Mouse (Mus musculus): ENCODE measurements around the gene Mrap2. TPM values are rescaled to one million over a fixed set of nuclear protein-coding genes. Genes with fewer than 3 reads are reported as not detected.
A peak's percentile ranks its signal among the peaks of the same experiment; 100 is the strongest.
"Not testable (repeated sequence)": the region's sequence is repeated elsewhere in the genome, so short reads cannot be mapped to it uniquely, and the experiment has no call there.

The Mrap2 gene
- polyA plus RNA-seq (2012; rRNA removed), result 3.9 and 4.6 TPM in 2 replicates

DNA sequence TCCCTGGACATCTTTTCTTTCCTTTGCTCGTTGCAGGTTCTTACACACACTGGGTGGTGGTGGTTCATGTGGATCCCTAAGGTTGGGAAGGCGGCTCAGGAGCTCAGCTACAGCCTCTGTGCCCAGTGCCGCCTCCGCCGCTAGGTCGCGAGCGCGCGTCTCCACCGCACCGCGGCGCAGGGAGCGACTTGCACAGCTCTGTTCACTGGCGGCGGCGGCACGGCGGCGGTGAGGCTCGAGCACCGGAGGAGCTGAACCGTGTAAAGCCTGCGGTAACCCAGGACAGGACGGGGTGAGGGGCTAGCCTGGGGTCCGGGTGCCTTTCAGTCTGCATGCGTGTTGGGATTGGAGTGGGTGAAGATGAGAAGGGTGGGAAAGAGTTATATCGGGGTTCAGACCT, at the start of gene Mrap2:
Gene Mrap2, plus strand, starts transcription at position 201 of the 400 bp plus-strand sequence.
- peaks cover 2% of the 10 kb centered on the region; the same call in 1 of the 2 replicates for H3K4me1 ChIP-seq (ENCODE audit: control insufficient read depth, insufficient read depth, low read length)
- H3K27ac ChIP-seq (ENCODE audit: insufficient read depth, low read length), result no peak within 1 kb of the TSS
- peak within 1 kb of the TSS; percentile 41 for H3K4me3 ChIP-seq (ENCODE audit: insufficient read depth, low read length)
- TF ChIP-seq CTCF (IDR thresholded peaks at IDR 0.05; ENCODE audit: extremely low read depth, insufficient read depth, low read length) (0 out of 2 replicates have a peak, but pooled peaks have one; percentile 0), POLR2A (IDR thresholded peaks at IDR 0.05; ENCODE audit: extremely low read depth, insufficient read depth, low read length) (no peak)

DNA sequence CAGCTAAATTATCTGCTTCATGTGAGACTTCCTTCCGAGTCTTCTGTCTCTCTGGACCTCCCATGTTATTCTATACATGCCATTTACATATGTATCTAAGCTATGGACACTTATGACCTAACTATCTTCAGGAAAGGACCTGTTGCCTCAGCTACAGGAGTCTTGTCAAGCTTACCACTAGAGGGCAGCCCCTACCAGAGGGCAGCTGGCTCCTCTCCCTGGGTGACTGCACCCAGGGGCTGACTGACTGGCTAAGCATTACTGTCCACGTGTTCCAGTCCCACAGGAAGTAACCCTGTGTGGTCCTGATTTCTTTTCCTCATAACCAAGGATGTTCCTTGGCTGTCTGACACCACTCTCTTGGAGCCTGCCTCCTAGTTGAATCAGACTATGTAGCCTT, 46.1 kb upstream of the Mrap2 start:
- peak; percentile 65 for TF ChIP-seq CTCF (IDR thresholded peaks at IDR 0.05; ENCODE audit: extremely low read depth, insufficient read depth, low read length)
- no peak for TF ChIP-seq POLR2A (IDR thresholded peaks at IDR 0.05; ENCODE audit: extremely low read depth, insufficient read depth, low read length)
- Histone ChIP-seq H3K4me3 (ENCODE audit: insufficient read depth, low read length) (no peak overlapping the region), H3K4me1 (ENCODE audit: control insufficient read depth, insufficient read depth, low read length) (no peaks in the 10 kb centered on the region), H3K27ac (ENCODE audit: insufficient read depth, low read length) (no peak overlapping the region)

DNA sequence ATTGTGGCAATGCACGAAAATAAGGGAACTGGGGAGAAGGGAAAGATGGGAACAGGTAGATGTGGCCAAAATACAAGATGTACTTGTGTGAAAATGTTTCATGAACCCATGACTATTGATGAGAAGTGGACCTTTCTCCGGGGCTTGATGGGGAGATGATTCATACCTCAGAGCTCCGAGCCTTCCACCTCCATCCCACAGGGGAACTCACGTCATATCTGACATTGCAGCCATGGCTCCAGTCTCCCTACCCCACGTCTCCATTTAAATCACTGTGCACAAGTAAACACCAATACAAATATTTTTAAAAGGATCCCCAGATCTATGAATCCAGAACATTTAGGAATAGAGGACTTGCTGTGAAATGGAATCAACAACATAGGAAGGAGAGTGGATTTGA, 29.1 kb upstream of the Mrap2 start:
- Histone ChIP-seq H3K4me1 (ENCODE audit: control insufficient read depth, insufficient read depth, low read length) (peaks cover 3% of the 10 kb centered on the region; the same call in 1 of the 2 replicates), H3K4me3 (ENCODE audit: insufficient read depth, low read length) (no peak overlapping the region), H3K27ac (ENCODE audit: insufficient read depth, low read length) (peak overlapping the region; percentile 72)
- TF ChIP-seq POLR2A (IDR thresholded peaks at IDR 0.05; ENCODE audit: extremely low read depth, insufficient read depth, low read length) (no peak), CTCF (IDR thresholded peaks at IDR 0.05; ENCODE audit: extremely low read depth, insufficient read depth, low read length) (no peak)

DNA sequence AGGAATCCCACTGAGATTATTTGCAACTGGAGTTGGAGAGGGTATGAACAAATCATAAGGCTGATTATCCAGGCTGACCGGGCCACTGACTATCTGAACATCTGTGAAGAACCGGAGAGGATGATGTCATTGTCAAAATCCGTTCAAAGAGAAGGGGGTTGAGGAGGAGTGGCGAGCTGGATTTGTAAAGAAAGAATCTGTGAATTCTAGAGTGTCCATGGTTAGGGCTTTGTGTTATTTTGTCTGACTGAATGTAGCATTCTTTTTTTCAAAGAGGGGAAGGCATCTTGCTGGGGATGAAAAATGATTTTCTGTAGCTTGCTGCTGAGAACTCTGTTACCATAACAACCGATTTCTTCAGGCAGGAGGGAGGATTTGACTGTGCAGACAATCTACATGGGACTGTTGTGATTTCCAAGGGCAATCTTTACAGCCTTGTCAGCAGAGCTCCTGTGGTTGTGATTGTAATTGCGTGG, 28.6 kb upstream of the Mrap2 start:
- peaks cover 3% of the 10 kb centered on the region; the same call in 1 of the 2 replicates for H3K4me1 ChIP-seq (ENCODE audit: control insufficient read depth, insufficient read depth, low read length)
- peak overlapping the region; percentile 72 for H3K27ac ChIP-seq (ENCODE audit: insufficient read depth, low read length)
- TF ChIP-seq POLR2A (IDR thresholded peaks at IDR 0.05; ENCODE audit: extremely low read depth, insufficient read depth, low read length) (no peak), CTCF (IDR thresholded peaks at IDR 0.05; ENCODE audit: extremely low read depth, insufficient read depth, low read length) (no peak)
- H3K4me3 ChIP-seq (ENCODE audit: insufficient read depth, low read length), result no peak overlapping the region

DNA sequence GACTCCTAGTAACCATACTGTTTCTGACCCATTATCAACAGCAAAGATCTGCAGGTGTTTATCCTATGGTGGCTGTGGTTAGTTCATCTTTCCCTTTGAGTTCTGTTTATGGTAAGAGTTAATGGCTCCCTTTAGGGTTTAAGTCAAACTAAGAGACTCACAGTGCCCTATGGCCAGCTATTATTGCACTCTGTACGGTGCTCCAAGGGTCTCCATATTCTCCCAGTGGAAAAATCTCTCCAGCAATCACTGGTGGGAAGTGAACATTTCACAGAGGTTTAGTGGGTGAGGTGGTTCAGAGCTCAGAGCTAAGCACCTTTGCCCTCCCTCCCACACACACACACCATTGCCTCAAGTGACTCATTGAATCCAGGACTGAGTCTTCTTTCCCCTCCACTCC, 28.1 kb upstream of the Mrap2 start:
- TF ChIP-seq CTCF (IDR thresholded peaks at IDR 0.05; ENCODE audit: extremely low read depth, insufficient read depth, low read length), result no peak
- TF ChIP-seq POLR2A (IDR thresholded peaks at IDR 0.05; ENCODE audit: extremely low read depth, insufficient read depth, low read length), result no peak
- H3K4me3 ChIP-seq (ENCODE audit: insufficient read depth, low read length), result no peak overlapping the region
- peak overlapping the region; percentile 72; the same call in 1 of the 2 replicates for H3K27ac ChIP-seq (ENCODE audit: insufficient read depth, low read length)
- peaks cover 3% of the 10 kb centered on the region; the same call in 1 of the 2 replicates for H3K4me1 ChIP-seq (ENCODE audit: control insufficient read depth, insufficient read depth, low read length)

DNA sequence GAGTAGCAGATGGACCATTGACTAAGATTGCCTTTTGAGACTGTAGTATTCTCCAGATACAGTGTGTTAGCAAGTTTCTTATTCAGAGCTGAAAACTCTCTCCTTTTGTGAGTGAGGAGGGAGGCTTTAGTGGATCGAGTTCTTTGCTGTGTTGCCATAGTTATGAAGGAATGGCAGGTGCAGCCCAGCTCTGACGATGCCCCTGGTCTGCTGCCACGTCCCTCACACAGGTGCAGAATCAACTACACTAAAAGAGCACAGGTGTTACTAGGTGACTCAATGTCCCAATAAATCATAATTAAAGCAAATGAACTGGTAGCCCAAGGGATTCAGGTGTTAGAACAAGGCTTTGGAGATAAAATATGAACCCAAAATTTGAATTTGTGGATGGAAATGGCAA, 25.1 kb upstream of the Mrap2 start:
- Histone ChIP-seq H3K27ac (ENCODE audit: insufficient read depth, low read length) (no peak overlapping the region), H3K4me3 (ENCODE audit: insufficient read depth, low read length) (no peak overlapping the region), H3K4me1 (ENCODE audit: control insufficient read depth, insufficient read depth, low read length) (peaks cover 3% of the 10 kb centered on the region; the same call in 1 of the 2 replicates)
- TF ChIP-seq CTCF (IDR thresholded peaks at IDR 0.05; ENCODE audit: extremely low read depth, insufficient read depth, low read length), result no peak
- no peak for TF ChIP-seq POLR2A (IDR thresholded peaks at IDR 0.05; ENCODE audit: extremely low read depth, insufficient read depth, low read length)

DNA sequence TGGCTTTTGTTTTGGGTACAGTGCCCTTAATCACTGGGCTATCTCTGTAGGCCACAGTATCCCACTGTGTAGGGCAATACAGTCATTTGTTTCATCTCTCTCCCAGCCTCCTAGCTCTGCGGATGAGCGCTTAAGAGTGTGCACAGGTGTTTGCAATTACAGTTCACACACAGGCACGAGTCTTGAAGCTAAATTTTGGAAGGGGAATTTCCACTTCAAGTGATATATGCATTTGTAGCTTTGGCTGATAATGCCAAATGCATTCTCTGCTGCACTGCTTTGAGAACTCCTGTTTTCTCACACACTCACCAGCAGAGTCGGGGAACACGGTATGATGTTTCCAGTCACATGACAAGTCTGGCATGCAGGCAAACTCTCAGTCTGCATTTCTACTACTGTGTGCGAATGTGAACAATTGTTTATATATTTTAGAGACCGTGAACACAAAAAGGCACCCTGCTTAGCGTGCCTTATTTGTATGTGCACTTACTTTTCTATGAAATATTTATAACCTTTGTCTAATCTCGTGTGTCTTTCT, 22.1 kb upstream of the Mrap2 start:
- Histone ChIP-seq H3K4me3 (ENCODE audit: insufficient read depth, low read length) (no peak overlapping the region), H3K4me1 (ENCODE audit: control insufficient read depth, insufficient read depth, low read length) (no peaks in the 10 kb centered on the region), H3K27ac (ENCODE audit: insufficient read depth, low read length) (no peak overlapping the region)
- TF ChIP-seq CTCF (IDR thresholded peaks at IDR 0.05; ENCODE audit: extremely low read depth, insufficient read depth, low read length) (no peak), POLR2A (IDR thresholded peaks at IDR 0.05; ENCODE audit: extremely low read depth, insufficient read depth, low read length) (no peak)

DNA sequence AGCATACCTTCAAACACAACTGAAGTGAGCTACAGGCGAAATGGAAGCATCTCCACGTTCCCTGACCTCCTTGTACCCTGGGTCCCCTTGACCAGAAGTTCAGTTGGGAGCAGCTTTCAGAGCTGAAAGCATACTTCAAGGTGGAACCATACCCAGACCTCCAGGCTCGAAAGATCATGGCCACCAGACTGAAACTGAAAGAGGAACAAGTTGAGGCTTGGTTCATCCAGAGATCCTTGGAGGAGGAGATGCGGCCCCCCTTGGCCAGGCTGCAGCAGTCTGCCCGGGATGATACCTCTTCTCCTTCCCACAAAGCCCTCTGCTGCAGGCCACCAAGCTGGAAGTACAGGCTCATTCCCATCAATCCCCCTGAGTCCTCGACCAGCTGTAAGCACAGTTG, 17.1 kb upstream of the Mrap2 start:
- H3K27ac ChIP-seq (ENCODE audit: insufficient read depth, low read length); H3K4me1 ChIP-seq (ENCODE audit: control insufficient read depth, insufficient read depth, low read length); H3K4me3 ChIP-seq (ENCODE audit: insufficient read depth, low read length): not testable (repeated sequence)

DNA sequence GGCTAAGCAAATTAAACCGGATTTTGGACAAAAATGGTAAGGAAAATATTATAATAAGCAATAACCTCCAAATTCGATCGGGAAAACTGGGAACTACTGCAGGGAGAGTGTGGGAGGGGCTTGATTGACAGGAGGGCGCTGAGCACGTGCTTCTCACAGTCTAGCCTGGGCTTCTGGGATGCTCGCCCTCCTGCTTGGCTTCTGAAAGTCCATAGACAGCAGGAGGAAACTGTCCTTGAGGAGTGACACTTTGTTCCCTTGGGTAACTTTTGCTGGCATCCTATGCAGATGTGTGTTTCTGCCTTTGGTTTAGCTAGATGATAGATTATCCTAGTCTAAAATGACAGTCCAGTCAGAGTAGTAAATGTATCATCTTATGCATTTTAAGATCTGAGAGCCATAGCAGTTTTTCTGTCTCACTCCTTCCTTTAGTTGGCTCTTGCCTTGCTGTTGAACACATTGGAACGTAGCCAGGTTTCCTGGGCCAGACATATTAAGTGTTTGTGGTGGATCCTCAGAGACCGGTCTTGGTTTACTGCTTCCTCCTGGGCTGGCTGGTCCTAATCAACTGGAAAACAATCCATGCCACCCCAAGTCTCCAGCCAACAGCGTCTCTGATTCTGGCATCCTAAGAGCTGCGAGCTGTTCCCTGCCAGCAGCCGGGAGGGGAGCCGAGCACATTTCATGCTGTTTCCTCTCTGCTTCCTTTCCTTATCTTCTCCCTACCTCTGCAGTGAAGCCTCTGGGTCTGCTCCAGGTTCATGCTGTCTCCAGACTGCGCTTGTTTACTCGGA, 8.1 kb upstream of the Mrap2 start:
- no peak overlapping the region for H3K27ac ChIP-seq (ENCODE audit: insufficient read depth, low read length)
- no peak for TF ChIP-seq POLR2A (IDR thresholded peaks at IDR 0.05; ENCODE audit: extremely low read depth, insufficient read depth, low read length)
- no peak for TF ChIP-seq CTCF (IDR thresholded peaks at IDR 0.05; ENCODE audit: extremely low read depth, insufficient read depth, low read length)
- H3K4me3 ChIP-seq (ENCODE audit: insufficient read depth, low read length), result no peak overlapping the region

DNA sequence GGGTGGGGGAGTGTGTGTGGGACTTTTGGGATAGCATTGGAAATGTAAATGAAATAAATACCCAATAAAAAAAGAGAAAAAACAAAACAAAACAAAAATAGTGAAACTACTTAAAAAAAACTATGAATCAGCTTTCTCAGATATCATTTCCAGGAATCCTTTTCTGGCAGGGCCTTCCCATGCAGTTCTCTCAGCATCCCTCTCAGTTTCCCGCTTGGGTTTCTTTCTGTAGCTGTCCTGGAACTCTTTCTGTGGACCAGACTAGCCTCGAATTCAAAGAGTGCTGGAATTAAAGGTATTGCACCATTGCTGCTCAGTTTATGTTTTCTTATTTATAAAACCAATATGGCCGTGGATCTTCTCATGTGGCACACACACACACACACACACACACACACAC, 1.0 kb upstream of the Mrap2 start:
- no peak overlapping the region for H3K27ac ChIP-seq (ENCODE audit: insufficient read depth, low read length)
- H3K4me3 ChIP-seq (ENCODE audit: insufficient read depth, low read length), result no peak overlapping the region
- H3K4me1 ChIP-seq (ENCODE audit: control insufficient read depth, insufficient read depth, low read length), result peaks cover 2% of the 10 kb centered on the region; the same call in 1 of the 2 replicates
- TF ChIP-seq POLR2A (IDR thresholded peaks at IDR 0.05; ENCODE audit: extremely low read depth, insufficient read depth, low read length) (no peak), CTCF (IDR thresholded peaks at IDR 0.05; ENCODE audit: extremely low read depth, insufficient read depth, low read length) (no peak)

More for the DNA sequence above, 8.1 kb upstream of the Mrap2 start:
- peaks cover 3% of the 10 kb centered on the region for H3K4me1 ChIP-seq (ENCODE audit: control insufficient read depth, insufficient read depth, low read length)

All from cortical plate, adult 2 months (tissue).